Mouse (Mus musculus) stomach, postnatal 0 days (tissue): ENCODE measurements around the gene Garem2. TPM values are rescaled to one million over a fixed set of nuclear protein-coding genes. Genes with fewer than 3 reads are reported as not detected.

Experiments
- ATAC-seq: fragments of 200-750 bp; cut with Nextera tagmentation; 2 replicates; pipeline ENCODE4 v1.8.0; 2017; ENCODE audit not compliant: low FRiP score, low TSS enrichment
- DNase-seq: peaks from one replicate; pipeline ENCODE4 v3.0.0-alpha.2; 2016; ENCODE audit warnings: low spot score
- H3K27ac ChIP-seq: fragments of 300-500 bp; sonication (generic); replicated peaks from 2 replicates; pipeline ENCODE4 v1.5.1; 2014; ENCODE audit warnings: mild to moderate bottlenecking, control low read depth
- H3K27me3 ChIP-seq: fragments of 300-500 bp; sonication (generic); 2 replicates; pipeline ENCODE4 v1.6.1; 2014; ENCODE audit warnings: low read length; ENCODE audit not compliant: control insufficient read depth, insufficient read depth
- H3K36me3 ChIP-seq: fragments of 300-500 bp; sonication (generic); 2 replicates; pipeline ENCODE4 v1.6.1; 2014; ENCODE audit warnings: low read length, mixed read lengths; ENCODE audit not compliant: control insufficient read depth, insufficient read depth
- H3K4me1 ChIP-seq: fragments of 300-500 bp; sonication (generic); replicated peaks from 2 replicates; pipeline ENCODE4 v1.6.1; 2014; ENCODE audit warnings: antibody characterized with exemption; ENCODE audit not compliant: control insufficient read depth, insufficient read depth
- H3K4me2 ChIP-seq: fragments of 300-500 bp; sonication (generic); replicated peaks from 2 replicates; pipeline ENCODE4 v1.6.1; 2014; ENCODE audit warnings: low read depth, mild to moderate bottlenecking, control low read depth, moderate library complexity
- H3K4me3 ChIP-seq: fragments of 300-500 bp; sonication (generic); 2 replicates; pipeline ENCODE4 v1.5.1; 2014; ENCODE audit warnings: low read depth, low read length, control low read depth
- H3K9ac ChIP-seq: fragments of 300-500 bp; sonication (generic); 2 replicates; pipeline ENCODE4 v1.6.1; 2014; ENCODE audit warnings: mild to moderate bottlenecking, low read length, control low read depth, mixed read lengths
- H3K9me3 ChIP-seq: fragments of 300-500 bp; sonication (generic); 2 replicates; pipeline ENCODE4 v1.6.1; 2016; ENCODE audit warnings: low read length; ENCODE audit not compliant: control insufficient read depth
- CTCF ChIP-seq: IDR thresholded peaks from 2 replicates; pipeline ENCODE4 v1.5.1; 2016; ENCODE audit warnings: antibody characterized with exemption, low read depth, mild to moderate bottlenecking, moderate library complexity
- EP300 ChIP-seq: optimal IDR thresholded peaks from 2 replicates; pipeline ENCODE3; 2016; ENCODE audit warnings: antibody characterized with exemption
- WGBS: fragments of 180-500 bp; shearing (Covaris S2); extraction: QIAGEN DNeasy Blood & Tissue Kit; methylation state at CpG from one replicate; pipeline ENCODE4 v1.1.7; 2014; 5-methylcytosine and 5-hydroxymethylcytosine counted together
- polyA plus RNA-seq: library from polyadenylated mRNA; unstranded; fragments of >200 nt; fragmentation: Nextera tagmentation; extraction: Ambion mirVana; gene quantifications from 2 replicates; pipeline ENCODE4 v1.2.1, GENCODE M21; 2015

Garem2 gene
- polyA plus RNA-seq, 1 experiment from 2014 or later = 0.12 TPM

GRCm38 (mm10) chr5:30155821-30156629 is 51.1 kb downstream of the Garem2 start:
- peak overlapping the region; percentile 95 for H3K27ac ChIP-seq
- TF ChIP-seq CTCF = peak; percentile 13; the same call in 1 of the 2 replicates
- TF ChIP-seq EP300 = no peak
- peak overlapping the region; percentile 89 for H3K9ac ChIP-seq
- 21% methylated on average over 13 of the region's 13 CpGs for WGBS
- no peaks in the 10 kb centered on the region for H3K36me3 ChIP-seq
- H3K27me3 ChIP-seq = no peaks in the 10 kb centered on the region
- no peaks in the 10 kb centered on the region for H3K9me3 ChIP-seq
- peak overlapping the region; percentile 70 for H3K4me2 ChIP-seq
- H3K4me1 ChIP-seq = no peaks in the 10 kb centered on the region
- H3K4me3 ChIP-seq = peak overlapping the region; percentile 88
- DNase-seq (no peak), ATAC-seq (no peak)

GRCm38 (mm10) chr5:30159601-30160000 is 54.6 kb downstream of the Garem2 start:
- 82% methylated on average over 6 of the region's 6 CpGs for WGBS
- H3K27ac ChIP-seq = no peak overlapping the region
- no peak overlapping the region for H3K9ac ChIP-seq
- no peaks in the 10 kb centered on the region for H3K27me3 ChIP-seq
- no peak overlapping the region for H3K4me2 ChIP-seq
- H3K4me1 ChIP-seq = no peaks in the 10 kb centered on the region
- no peak for DNase-seq
- H3K9me3 ChIP-seq = no peaks in the 10 kb centered on the region
- no peak overlapping the region for H3K4me3 ChIP-seq
- TF ChIP-seq EP300 = no peak
- no peak for TF ChIP-seq CTCF
- ATAC-seq = no peak
- no peaks in the 10 kb centered on the region for H3K36me3 ChIP-seq

DNA sequence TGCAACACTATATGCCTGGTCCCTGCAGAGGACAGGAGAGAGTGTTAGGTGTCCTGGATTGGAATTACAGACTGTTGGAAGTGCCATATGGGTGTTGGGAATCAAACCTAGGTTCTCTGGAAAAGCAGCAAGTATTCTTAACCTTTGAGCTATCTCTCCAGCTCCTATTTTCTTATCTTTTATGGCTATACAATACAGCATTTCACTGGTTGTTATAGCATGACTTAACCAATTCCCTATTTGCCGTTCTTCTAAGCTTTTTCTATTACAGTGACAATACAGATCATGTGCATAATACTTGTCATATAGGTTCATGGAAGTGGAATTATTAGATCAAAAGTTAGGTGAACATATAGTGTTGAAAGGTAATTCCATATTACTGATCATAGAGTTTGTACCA is 56.9 kb downstream of the Garem2 start:
- TF ChIP-seq EP300 (no peak), CTCF (no peak)
- no peaks in the 10 kb centered on the region for H3K27me3 ChIP-seq
- no peak overlapping the region for H3K4me3 ChIP-seq
- no peak overlapping the region for H3K4me2 ChIP-seq
- no peak for DNase-seq
- H3K9me3 ChIP-seq = no peaks in the 10 kb centered on the region
- 79% methylated on average over 1 of the region's 1 CpGs for WGBS
- no peak for ATAC-seq
- no peak overlapping the region for H3K9ac ChIP-seq
- H3K4me1 ChIP-seq = no peaks in the 10 kb centered on the region
- H3K36me3 ChIP-seq = no peaks in the 10 kb centered on the region
- no peak overlapping the region for H3K27ac ChIP-seq

DNA sequence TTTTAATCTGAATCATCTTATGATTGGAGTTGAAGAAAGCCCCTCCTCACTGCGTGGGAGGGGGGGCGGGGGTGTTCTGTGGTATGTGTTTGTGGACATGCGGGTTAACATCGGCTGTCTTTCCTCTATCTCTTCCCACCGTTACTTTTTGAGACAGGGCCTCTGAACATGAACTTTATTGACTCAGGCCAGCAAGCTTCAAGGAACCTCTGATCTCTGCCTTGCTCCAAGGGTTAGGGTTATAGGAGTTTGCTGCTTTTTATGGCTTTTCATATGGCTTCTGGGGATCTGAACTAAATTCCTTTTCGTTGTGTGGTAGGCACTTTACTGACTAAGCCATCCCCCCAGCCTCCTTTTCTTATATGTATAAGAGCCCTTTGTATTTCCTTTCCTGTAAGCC is 57.4 kb downstream of the Garem2 start:
- H3K9ac ChIP-seq = no peak overlapping the region
- DNase-seq (no peak), ATAC-seq (no peak)
- H3K27me3 ChIP-seq = no peaks in the 10 kb centered on the region
- H3K4me2 ChIP-seq = no peak overlapping the region
- H3K36me3 ChIP-seq = no peaks in the 10 kb centered on the region
- 76% methylated on average over 6 of the region's 6 CpGs for WGBS
- H3K9me3 ChIP-seq = no peaks in the 10 kb centered on the region
- no peaks in the 10 kb centered on the region for H3K4me1 ChIP-seq
- TF ChIP-seq CTCF (no peak), EP300 (no peak)
- no peak overlapping the region for H3K27ac ChIP-seq
- H3K4me3 ChIP-seq = no peak overlapping the region

GRCm38 (mm10) chr5:30165234-30165946 is 60.4 kb downstream of the Garem2 start:
- Histone ChIP-seq H3K4me2 (no peak overlapping the region), H3K27ac (0 out of 2 replicates have a peak overlapping the region, but pooled peaks have one; percentile 18), H3K4me3 (no peak overlapping the region), H3K27me3 (no peaks in the 10 kb centered on the region), H3K36me3 (0 out of 2 replicates have a peak, but pooled peaks cover 3% of the 10 kb centered on the region), H3K9me3 (no peaks in the 10 kb centered on the region), H3K9ac (no peak overlapping the region), H3K4me1 (no peaks in the 10 kb centered on the region)
- no peak for ATAC-seq
- no peak for DNase-seq
- WGBS = 58% methylated on average over 5 of the region's 5 CpGs
- TF ChIP-seq CTCF = no peak
- TF ChIP-seq EP300 = no peak

Other genes with a start within 250 kb of the Garem2 start
- gene Il6, start 92.0 kb upstream of the Garem2 start, polyA plus RNA-seq = 0.10 and 0.16 TPM in 2 replicates
- gene Tyms, start 31.5 kb upstream of the Garem2 start, polyA plus RNA-seq = 82.1 and 84.8 TPM in 2 replicates
- not detected in 2 replicates for gene 3110082J24Rik, start 925 bp downstream of the Garem2 start, polyA plus RNA-seq
- 201 and 213 TPM in 2 replicates for gene Hadha, start 50.0 kb downstream of the Garem2 start, polyA plus RNA-seq
- 323 and 350 TPM in 2 replicates for gene Hadhb, start 50.1 kb downstream of the Garem2 start, polyA plus RNA-seq
- gene Adgrf3, start 100.6 kb downstream of the Garem2 start, polyA plus RNA-seq = 0.12 and 0.24 TPM in 2 replicates
- gene Selenoi, start 127.4 kb downstream of the Garem2 start, polyA plus RNA-seq = 25.5 and 26.7 TPM in 2 replicates
- 1.1 and 1.7 TPM in 2 replicates for gene Drc1, start 176.2 kb downstream of the Garem2 start, polyA plus RNA-seq